Mouse (Mus musculus) kidney, adult 2 months (tissue): ENCODE data around the gene Gpr18.

Experiments used
- CTCF ChIP-seq: fragments of 200-500 bp; conservative IDR thresholded peaks from 2 replicates; pipeline ENCODE4 v1.5.1; 2011; ENCODE audit warnings: low read depth, mild to moderate bottlenecking, control low read depth, low read length, moderate library complexity, mixed read lengths; ENCODE audit not compliant: insufficient read depth, insufficient read length
- POLR2A ChIP-seq: fragments of 200-500 bp; IDR thresholded peaks from one replicate; pipeline ENCODE4 v1.6.1; 2011; ENCODE audit warnings: low read depth, low read length, control low read depth

- TF ChIP-seq POLR2A (no peak), CTCF (no peak)
Measured at GRCm38 (mm10) chr14:121946728-121947127, 31.1 kb upstream of the Gpr18 start.
